Mouse (Mus musculus): ENCODE data around the gene Gm10300. TPM values are rescaled to one million over a fixed set of nuclear protein-coding genes. Genes with fewer than 3 reads are reported as not detected.

The Gm10300 gene
- polyA plus RNA-seq, 1 experiment from 2014 or later: 0.18 TPM

- no peaks in the 10 kb centered on the region for H3K9me3 ChIP-seq (ENCODE audit: low read length)
- H3K4me2 ChIP-seq (replicated peaks; ENCODE audit: low read depth, low read length): peak overlapping the region; percentile 99
- no peak for ATAC-seq
- H3K36me3 ChIP-seq (ENCODE audit: insufficient read depth, low read length): no peaks in the 10 kb centered on the region
- no peak for DNase-seq (ENCODE audit: low spot score)
- H3K4me1 ChIP-seq (ENCODE audit: insufficient read depth, low read depth, low read length): peaks cover 6% of the 10 kb centered on the region; the same call in 1 of the 2 replicates
- 45% methylated on average over 1 of the region's 1 CpGs for WGBS
- no peak overlapping the region for H3K9ac ChIP-seq (replicated peaks; ENCODE audit: low read depth)
- H3K4me3 ChIP-seq (ENCODE audit: low read depth, low read length): no peak overlapping the region
- TF ChIP-seq CTCF (IDR thresholded peaks at IDR 0.05) (no peak), EP300 (IDR thresholded peaks at IDR 0.05) (no peak)
- H3K27me3 ChIP-seq (replicated peaks; ENCODE audit: insufficient read depth, low read length): no peaks in the 10 kb centered on the region
- H3K27ac ChIP-seq (ENCODE audit: low read length): peak overlapping the region; percentile 77
These were observed 1.3 kb downstream of the Gm10300 start for GRCm38 (mm10) chr4:132075796-132076195.

- peak; percentile 61 for ATAC-seq
- Histone ChIP-seq H3K27ac (ENCODE audit: low read length) (peak overlapping the region; percentile 87), H3K36me3 (ENCODE audit: insufficient read depth, low read length) (no peaks in the 10 kb centered on the region), H3K27me3 (replicated peaks; ENCODE audit: insufficient read depth, low read length) (no peaks in the 10 kb centered on the region), H3K4me3 (ENCODE audit: low read depth, low read length) (no peak overlapping the region), H3K4me2 (replicated peaks; ENCODE audit: low read depth, low read length) (peak overlapping the region; percentile 20; the same call in 1 of the 2 replicates), H3K9me3 (ENCODE audit: low read length) (no peaks in the 10 kb centered on the region), H3K9ac (replicated peaks; ENCODE audit: low read depth) (no peak overlapping the region), H3K4me1 (ENCODE audit: insufficient read depth, low read depth, low read length) (peaks cover 6% of the 10 kb centered on the region; the same call in 1 of the 2 replicates)
- TF ChIP-seq CTCF (IDR thresholded peaks at IDR 0.05): no peak
- peak; percentile 55 for TF ChIP-seq EP300 (IDR thresholded peaks at IDR 0.05)
- DNase-seq (ENCODE audit: low spot score): peak; percentile 93
- 26% methylated on average over 20 of the region's 20 CpGs for WGBS
These were observed 2.2 kb downstream of the Gm10300 start for GRCm38 (mm10) chr4:132076480-132077405.

GRCm38 (mm10) chr4:132077445-132077844 is 2.9 kb downstream of the Gm10300 start:
- TF ChIP-seq CTCF (IDR thresholded peaks at IDR 0.05) (no peak), EP300 (IDR thresholded peaks at IDR 0.05) (no peak)
- Histone ChIP-seq H3K27ac (ENCODE audit: low read length) (peak overlapping the region; percentile 87), H3K4me2 (replicated peaks; ENCODE audit: low read depth, low read length) (0 out of 2 replicates have a peak overlapping the region, but pooled peaks have one; percentile 20), H3K4me3 (ENCODE audit: low read depth, low read length) (no peak overlapping the region), H3K4me1 (ENCODE audit: insufficient read depth, low read depth, low read length) (peaks cover 6% of the 10 kb centered on the region; the same call in 1 of the 2 replicates), H3K9me3 (ENCODE audit: low read length) (no peaks in the 10 kb centered on the region), H3K36me3 (ENCODE audit: insufficient read depth, low read length) (no peaks in the 10 kb centered on the region), H3K9ac (replicated peaks; ENCODE audit: low read depth) (no peak overlapping the region), H3K27me3 (replicated peaks; ENCODE audit: insufficient read depth, low read length) (no peaks in the 10 kb centered on the region)
- 52% methylated on average over 7 of the region's 7 CpGs for WGBS
- DNase-seq (ENCODE audit: low spot score) (peak; percentile 26), ATAC-seq (no peak)

GRCm38 (mm10) chr4:132078296-132078714 is 3.8 kb downstream of the Gm10300 start:
- Histone ChIP-seq H3K4me3 (ENCODE audit: low read depth, low read length) (no peak overlapping the region), H3K27me3 (replicated peaks; ENCODE audit: insufficient read depth, low read length) (no peaks in the 10 kb centered on the region), H3K4me1 (ENCODE audit: insufficient read depth, low read depth, low read length) (peaks cover 6% of the 10 kb centered on the region; the same call in 1 of the 2 replicates), H3K4me2 (replicated peaks; ENCODE audit: low read depth, low read length) (no peak overlapping the region), H3K36me3 (ENCODE audit: insufficient read depth, low read length) (no peaks in the 10 kb centered on the region), H3K9ac (replicated peaks; ENCODE audit: low read depth) (no peak overlapping the region), H3K9me3 (ENCODE audit: low read length) (no peaks in the 10 kb centered on the region), H3K27ac (ENCODE audit: low read length) (no peak overlapping the region)
- ATAC-seq (no peak), DNase-seq (ENCODE audit: low spot score) (peak; percentile 84)
- WGBS: 58% methylated on average over 7 of the region's 7 CpGs
- no peak for TF ChIP-seq CTCF (IDR thresholded peaks at IDR 0.05)
- no peak for TF ChIP-seq EP300 (IDR thresholded peaks at IDR 0.05)

- DNase-seq (ENCODE audit: low spot score): peak; percentile 84
- no peak overlapping the region for H3K4me2 ChIP-seq (replicated peaks; ENCODE audit: low read depth, low read length)
These were observed 5.2 kb downstream of the Gm10300 start for GRCm38 (mm10) chr4:132079555-132080275.

GRCm38 (mm10) chr4:132080492-132080983 is 6.0 kb downstream of the Gm10300 start:
- Histone ChIP-seq H3K9ac (replicated peaks; ENCODE audit: low read depth) (no peak overlapping the region), H3K4me2 (replicated peaks; ENCODE audit: low read depth, low read length) (no peak overlapping the region)
- 64% methylated on average over 4 of the region's 4 CpGs for WGBS

More at GRCm38 (mm10) chr4:132079555-132080275, 5.2 kb downstream of the Gm10300 start:
- H3K9me3 ChIP-seq (ENCODE audit: low read length): no peaks in the 10 kb centered on the region
- no peak overlapping the region for H3K27ac ChIP-seq (ENCODE audit: low read length)
- peaks cover 6% of the 10 kb centered on the region; the same call in 1 of the 2 replicates for H3K4me1 ChIP-seq (ENCODE audit: insufficient read depth, low read depth, low read length)
- no peaks in the 10 kb centered on the region for H3K36me3 ChIP-seq (ENCODE audit: insufficient read depth, low read length)
- no peak overlapping the region for H3K9ac ChIP-seq (replicated peaks; ENCODE audit: low read depth)
- 10% methylated on average over 19 of the region's 19 CpGs for WGBS
- H3K27me3 ChIP-seq (replicated peaks; ENCODE audit: insufficient read depth, low read length): no peaks in the 10 kb centered on the region
- no peak for ATAC-seq
- TF ChIP-seq EP300 (IDR thresholded peaks at IDR 0.05): no peak
- peak; percentile 90 for TF ChIP-seq CTCF (IDR thresholded peaks at IDR 0.05)
- no peak overlapping the region for H3K4me3 ChIP-seq (ENCODE audit: low read depth, low read length)

More at GRCm38 (mm10) chr4:132080492-132080983, 6.0 kb downstream of the Gm10300 start:
- Histone ChIP-seq H3K27me3 (replicated peaks; ENCODE audit: insufficient read depth, low read length) (no peaks in the 10 kb centered on the region), H3K4me3 (ENCODE audit: low read depth, low read length) (no peak overlapping the region), H3K27ac (ENCODE audit: low read length) (no peak overlapping the region), H3K9me3 (ENCODE audit: low read length) (no peaks in the 10 kb centered on the region), H3K4me1 (ENCODE audit: insufficient read depth, low read depth, low read length) (peaks cover 6% of the 10 kb centered on the region; the same call in 1 of the 2 replicates), H3K36me3 (ENCODE audit: insufficient read depth, low read length) (no peaks in the 10 kb centered on the region)
- no peak for DNase-seq (ENCODE audit: low spot score)
- TF ChIP-seq EP300 (IDR thresholded peaks at IDR 0.05) (no peak), CTCF (IDR thresholded peaks at IDR 0.05) (no peak)
- ATAC-seq: no peak

Data from lung, postnatal 0 days (tissue).